Mouse (Mus musculus) thymus, adult 2 months (tissue): ENCODE measurements at regions not wholly inside any gene's neighbourhood (a gene's known extent, or its start where the extent isn't known, plus 50 kb on each side); places are given as distances from the start of the nearest gene placed in this dataset.

Experiments
- CTCF ChIP-seq: fragments of 200-500 bp; IDR thresholded peaks from 2 replicates; pipeline ENCODE4 v1.5.1; 2012; ENCODE audit warnings: mild to moderate bottlenecking, control low read depth, low read length, moderate library complexity, borderline replicate concordance; ENCODE audit not compliant: control insufficient read depth, poor library complexity, insufficient read depth; ENCODE audit errors: extremely low read depth
- POLR2A ChIP-seq: fragments of 200-500 bp; IDR thresholded peaks from 2 replicates; pipeline ENCODE4 v1.6.1; 2012; ENCODE audit warnings: mild to moderate bottlenecking, low read length, control low read depth, moderate library complexity; ENCODE audit not compliant: control insufficient read depth, poor library complexity, insufficient read depth; ENCODE audit errors: extremely low read depth

GRCm38 (mm10) chr7:145051616-145052015 lies 111.9 kb upstream of the Ccnd1 start:
- no peak for TF ChIP-seq CTCF
- TF ChIP-seq POLR2A, result no peak
